Mouse (Mus musculus) bone marrow macrophage, adult 2 months (primary cell): ENCODE measurements around the gene Tank.

Experiments
- CTCF ChIP-seq: IDR thresholded peaks from 2 replicates; pipeline ENCODE4 v1.5.1; 2012; ENCODE audit warnings: low read depth, mild to moderate bottlenecking, low read length, moderate library complexity
- POLR2A ChIP-seq: IDR thresholded peaks from 2 replicates; pipeline ENCODE4 v1.6.1; 2012; ENCODE audit warnings: mild to moderate bottlenecking, low read depth, low read length, borderline replicate concordance

- no peak for TF ChIP-seq CTCF
- TF ChIP-seq POLR2A = no peak
These were observed 21.7 kb upstream of the Tank start for GRCm38 (mm10) chr2:61556639-61557038.
